Mouse (Mus musculus) stomach, postnatal 0 days (tissue): ENCODE results near the gene Olfr1015.

Experiments
- CTCF ChIP-seq: IDR thresholded peaks from 2 replicates; pipeline ENCODE4 v1.5.1; 2016; ENCODE audit warnings: antibody characterized with exemption, low read depth, mild to moderate bottlenecking, moderate library complexity
- EP300 ChIP-seq: optimal IDR thresholded peaks from 2 replicates; pipeline ENCODE3; 2016; ENCODE audit warnings: antibody characterized with exemption

DNA sequence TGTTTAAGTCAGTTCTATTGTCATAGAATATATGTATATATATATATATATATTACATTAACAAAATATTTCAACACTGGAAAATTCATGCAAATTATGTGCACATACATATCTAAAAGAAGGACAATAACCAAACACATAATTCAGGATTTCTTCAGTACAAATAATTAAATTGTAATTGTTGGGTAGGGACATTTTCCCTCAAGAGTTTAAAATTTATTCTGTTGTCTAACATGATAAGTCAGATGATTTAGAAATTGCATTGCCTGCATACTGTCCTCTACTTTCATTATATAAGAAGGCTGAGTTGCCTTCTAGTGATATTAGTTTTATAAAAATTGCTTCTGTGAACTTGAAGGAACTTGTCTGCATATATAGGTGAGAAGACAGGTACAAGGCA is 36.4 kb downstream of the Olfr1015 start, which contains the start of gene Olfr1018:
- TF ChIP-seq CTCF: no peak
- no peak for TF ChIP-seq EP300
